Mouse (Mus musculus): ENCODE measurements at regions not wholly inside any gene's neighbourhood (a gene's known extent, or its start where the extent isn't known, plus 50 kb on each side); places are given as distances from the start of the nearest gene placed in this dataset.

GRCm38 (mm10) chr16:95057596-95057995, 60.1 kb upstream of the Kcnj6 start:
- 20% methylated on average over 1 of the region's 1 CpGs for WGBS
- ATAC-seq (ENCODE audit: insufficient number of reproducible peaks, low FRiP score): no peak
- Histone ChIP-seq H3K9me3 (replicated peaks) (0 out of 2 replicates have a peak, but pooled peaks cover 3% of the 10 kb centered on the region), H3K9ac (no peak overlapping the region), H3K4me2 (no peak overlapping the region), H3K4me1 (replicated peaks) (no peaks in the 10 kb centered on the region), H3K27ac (ENCODE audit: poor library complexity, severe bottlenecking) (no peak overlapping the region), H3K36me3 (no peaks in the 10 kb centered on the region), H3K4me3 (no peak overlapping the region), H3K27me3 (replicated peaks) (no peaks in the 10 kb centered on the region)

GRCm38 (mm10) chr16:95064423-95064822, 66.9 kb upstream of the Kcnj6 start:
- H3K9ac ChIP-seq: no peak overlapping the region
- H3K27ac ChIP-seq (ENCODE audit: poor library complexity, severe bottlenecking): no peak overlapping the region
- ATAC-seq (ENCODE audit: insufficient number of reproducible peaks, low FRiP score): no peak
- H3K4me1 ChIP-seq (replicated peaks): no peaks in the 10 kb centered on the region
- H3K27me3 ChIP-seq (replicated peaks): no peaks in the 10 kb centered on the region
- 66% methylated on average over 6 of the region's 6 CpGs for WGBS
- no peak overlapping the region for H3K4me2 ChIP-seq
- H3K4me3 ChIP-seq: no peak overlapping the region
- no peaks in the 10 kb centered on the region for H3K36me3 ChIP-seq
- no peaks in the 10 kb centered on the region for H3K9me3 ChIP-seq (replicated peaks)

- Histone ChIP-seq H3K4me1 (replicated peaks) (no peaks in the 10 kb centered on the region), H3K27me3 (replicated peaks) (no peaks in the 10 kb centered on the region), H3K4me3 (no peak overlapping the region), H3K9me3 (replicated peaks) (no peaks in the 10 kb centered on the region), H3K9ac (no peak overlapping the region), H3K36me3 (no peaks in the 10 kb centered on the region), H3K27ac (ENCODE audit: poor library complexity, severe bottlenecking) (no peak overlapping the region), H3K4me2 (no peak overlapping the region)
- no peak for ATAC-seq (ENCODE audit: insufficient number of reproducible peaks, low FRiP score)
- 91% methylated on average over 3 of the region's 3 CpGs for WGBS
These were observed 69.2 kb upstream of the Kcnj6 start for GRCm38 (mm10) chr16:95066687-95067086.

- Histone ChIP-seq H3K4me2 (no peak overlapping the region), H3K9ac (no peak overlapping the region), H3K27ac (ENCODE audit: poor library complexity, severe bottlenecking) (no peak overlapping the region), H3K36me3 (no peaks in the 10 kb centered on the region), H3K4me3 (no peak overlapping the region), H3K9me3 (replicated peaks) (no peaks in the 10 kb centered on the region), H3K27me3 (replicated peaks) (no peaks in the 10 kb centered on the region), H3K4me1 (replicated peaks) (no peaks in the 10 kb centered on the region)
- ATAC-seq (ENCODE audit: insufficient number of reproducible peaks, low FRiP score): no peak
- 69% methylated on average over 6 of the region's 6 CpGs for WGBS
These were observed 95.1 kb upstream of the Kcnj6 start for GRCm38 (mm10) chr16:95092471-95093221.

GRCm38 (mm10) chr16:95093753-95094152, 96.3 kb upstream of the Kcnj6 start:
- Histone ChIP-seq H3K36me3 (no peaks in the 10 kb centered on the region), H3K27ac (ENCODE audit: poor library complexity, severe bottlenecking) (no peak overlapping the region), H3K4me3 (no peak overlapping the region), H3K4me1 (replicated peaks) (no peaks in the 10 kb centered on the region), H3K9me3 (replicated peaks) (no peaks in the 10 kb centered on the region), H3K4me2 (no peak overlapping the region), H3K27me3 (replicated peaks) (no peaks in the 10 kb centered on the region), H3K9ac (no peak overlapping the region)
- ATAC-seq (ENCODE audit: insufficient number of reproducible peaks, low FRiP score): no peak
- whole genome bisulfite sequencing: 26% methylated on average over 10 of the region's 10 CpGs

GRCm38 (mm10) chr16:95100954-95101353, 103.5 kb upstream of the Kcnj6 start:
- ATAC-seq (ENCODE audit: insufficient number of reproducible peaks, low FRiP score): no peak
- WGBS: 59% methylated on average over 9 of the region's 9 CpGs
- no peak overlapping the region for H3K27ac ChIP-seq (ENCODE audit: poor library complexity, severe bottlenecking)
- H3K4me1 ChIP-seq (replicated peaks): no peaks in the 10 kb centered on the region
- no peaks in the 10 kb centered on the region for H3K36me3 ChIP-seq
- H3K27me3 ChIP-seq (replicated peaks): 0 out of 2 replicates have a peak, but pooled peaks cover 3% of the 10 kb centered on the region
- no peaks in the 10 kb centered on the region for H3K9me3 ChIP-seq (replicated peaks)
- H3K4me3 ChIP-seq: no peak overlapping the region
- no peak overlapping the region for H3K9ac ChIP-seq
- no peak overlapping the region for H3K4me2 ChIP-seq

- 26% methylated on average over 8 of the region's 8 CpGs for WGBS
- Histone ChIP-seq H3K4me3 (no peak overlapping the region), H3K4me2 (no peak overlapping the region; the same call in 1 of the 2 replicates), H3K9ac (no peak overlapping the region), H3K27me3 (replicated peaks) (no peaks in the 10 kb centered on the region), H3K9me3 (replicated peaks) (no peaks in the 10 kb centered on the region), H3K27ac (ENCODE audit: poor library complexity, severe bottlenecking) (no peak overlapping the region), H3K4me1 (replicated peaks) (no peaks in the 10 kb centered on the region), H3K36me3 (no peaks in the 10 kb centered on the region)
- ATAC-seq (ENCODE audit: insufficient number of reproducible peaks, low FRiP score): no peak
These were observed 120.0 kb upstream of the Kcnj6 start for GRCm38 (mm10) chr16:95117531-95117930.

GRCm38 (mm10) chr16:95119293-95119692, 121.8 kb upstream of the Kcnj6 start:
- Histone ChIP-seq H3K36me3 (no peaks in the 10 kb centered on the region), H3K27ac (ENCODE audit: poor library complexity, severe bottlenecking) (no peak overlapping the region), H3K4me1 (replicated peaks) (no peaks in the 10 kb centered on the region), H3K27me3 (replicated peaks) (no peaks in the 10 kb centered on the region), H3K4me3 (no peak overlapping the region), H3K9ac (no peak overlapping the region), H3K4me2 (no peak overlapping the region), H3K9me3 (replicated peaks) (no peaks in the 10 kb centered on the region)
- ATAC-seq (ENCODE audit: insufficient number of reproducible peaks, low FRiP score): no peak
- 50% methylated on average over 4 of the region's 4 CpGs for WGBS

- WGBS: 54% methylated on average over 7 of the region's 7 CpGs
- Histone ChIP-seq H3K4me3 (no peak overlapping the region), H3K36me3 (no peaks in the 10 kb centered on the region), H3K4me2 (no peak overlapping the region), H3K9me3 (replicated peaks) (no peaks in the 10 kb centered on the region), H3K27me3 (replicated peaks) (no peaks in the 10 kb centered on the region), H3K9ac (no peak overlapping the region), H3K4me1 (replicated peaks) (no peaks in the 10 kb centered on the region), H3K27ac (ENCODE audit: poor library complexity, severe bottlenecking) (no peak overlapping the region)
- ATAC-seq (ENCODE audit: insufficient number of reproducible peaks, low FRiP score): no peak
These were observed 124.5 kb upstream of the Kcnj6 start for GRCm38 (mm10) chr16:95122048-95122447.

- Histone ChIP-seq H3K4me2 (no peak overlapping the region), H3K4me3 (no peak overlapping the region), H3K9me3 (replicated peaks) (no peaks in the 10 kb centered on the region), H3K27ac (ENCODE audit: poor library complexity, severe bottlenecking) (no peak overlapping the region), H3K27me3 (replicated peaks) (no peaks in the 10 kb centered on the region), H3K36me3 (no peaks in the 10 kb centered on the region), H3K9ac (no peak overlapping the region), H3K4me1 (replicated peaks) (no peaks in the 10 kb centered on the region)
- ATAC-seq (ENCODE audit: insufficient number of reproducible peaks, low FRiP score): no peak
- 47% methylated on average over 8 of the region's 8 CpGs for WGBS
These were observed 129.7 kb upstream of the Kcnj15 start for GRCm38 (mm10) chr16:95127616-95128015.

GRCm38 (mm10) chr16:95131815-95132214, 125.5 kb upstream of the Kcnj15 start:
- 65% methylated on average over 5 of the region's 5 CpGs for WGBS
- Histone ChIP-seq H3K4me3 (no peak overlapping the region), H3K36me3 (no peaks in the 10 kb centered on the region), H3K27me3 (replicated peaks) (no peaks in the 10 kb centered on the region), H3K9me3 (replicated peaks) (no peaks in the 10 kb centered on the region), H3K4me1 (replicated peaks) (no peaks in the 10 kb centered on the region), H3K9ac (no peak overlapping the region), H3K27ac (ENCODE audit: poor library complexity, severe bottlenecking) (no peak overlapping the region), H3K4me2 (no peak overlapping the region)
- no peak for ATAC-seq (ENCODE audit: insufficient number of reproducible peaks, low FRiP score)

GRCm38 (mm10) chr16:95138809-95139208, 118.5 kb upstream of the Kcnj15 start:
- Histone ChIP-seq H3K4me3 (no peak overlapping the region), H3K4me1 (replicated peaks) (no peaks in the 10 kb centered on the region), H3K9me3 (replicated peaks) (no peaks in the 10 kb centered on the region), H3K27me3 (replicated peaks) (no peaks in the 10 kb centered on the region), H3K36me3 (no peaks in the 10 kb centered on the region), H3K27ac (ENCODE audit: poor library complexity, severe bottlenecking) (no peak overlapping the region), H3K9ac (no peak overlapping the region), H3K4me2 (no peak overlapping the region)
- ATAC-seq (ENCODE audit: insufficient number of reproducible peaks, low FRiP score): no peak
- WGBS: 66% methylated on average over 3 of the region's 3 CpGs
